Mouse (Mus musculus): ENCODE results near the gene Kank3.

The Kank3 gene

GRCm38 (mm10) chr17:33851331-33851730 lies 41.0 kb downstream of the Kank3 start:
- DNase-seq (ENCODE audit: low read depth, low spot score), result no peak

- DNase-seq (ENCODE audit: low read depth, low spot score), result no peak
These were observed 47.5 kb downstream of the Kank3 start for GRCm38 (mm10) chr17:33857816-33858215.

DNA sequence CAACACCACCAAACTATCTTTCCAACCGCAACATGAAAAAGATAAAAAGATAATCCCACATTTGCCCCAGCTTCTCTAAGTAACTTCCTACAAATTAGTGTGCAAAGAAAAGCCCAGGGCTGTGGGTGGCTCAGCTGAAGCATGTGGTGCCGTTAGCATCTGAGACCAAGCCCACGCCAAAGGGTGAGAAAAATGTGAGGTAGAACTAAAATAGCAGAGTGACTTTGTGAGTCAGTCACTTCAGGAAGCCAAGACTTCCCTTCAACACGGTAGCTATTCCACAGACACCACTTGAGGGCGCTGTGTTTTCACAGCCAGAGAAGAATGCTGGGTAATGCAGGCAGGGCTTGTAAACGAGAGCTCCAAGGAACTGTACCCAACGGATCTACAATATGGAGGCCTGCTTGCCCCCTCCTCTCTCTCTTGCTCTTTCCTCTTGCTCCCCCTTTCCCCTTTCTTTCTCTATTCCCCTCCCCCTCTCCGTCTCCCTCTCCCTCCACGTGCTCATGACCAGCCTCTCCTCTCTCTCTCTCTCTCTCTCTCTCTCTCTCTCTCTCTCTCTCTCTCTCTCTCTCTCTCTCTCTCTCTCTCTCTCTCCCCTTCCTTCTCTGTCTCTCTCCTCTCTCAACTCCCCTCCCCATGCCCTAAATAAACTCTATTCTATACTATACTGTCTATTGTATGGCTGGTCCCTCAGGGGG lies 55.2 kb downstream of the Kank3 start:
- no peak for DNase-seq (ENCODE audit: low read depth, low spot score)
